Mouse (Mus musculus) G1E (cell line): ENCODE results near the gene Tbx19. TPM values are rescaled to one million over a fixed set of nuclear protein-coding genes. Genes with fewer than 3 reads are reported as not detected.

Experiments used
- ATAC-seq: 2 replicates; pipeline ENCODE4 v1.8.0; 2016; ENCODE audit warnings: mild to moderate bottlenecking; ENCODE audit not compliant: insufficient number of reproducible peaks, poor library complexity, low FRiP score, severe bottlenecking; ENCODE audit errors: extremely low read depth
- DNase-seq: peaks from one replicate; pipeline ENCODE4 v3.0.0; 2012; ENCODE audit warnings: low spot score
- H3K27me3 ChIP-seq: 2 replicates; pipeline ENCODE4 v1.6.1; 2012; ENCODE audit warnings: mild to moderate bottlenecking, low read length, inconsistent platforms; ENCODE audit not compliant: insufficient read depth
- H3K36me3 ChIP-seq: replicated peaks from 2 replicates; pipeline ENCODE3; 2012; ENCODE audit warnings: mild to moderate bottlenecking, inconsistent platforms
- H3K4me1 ChIP-seq: 2 replicates; pipeline ENCODE4 v1.6.1; 2012; ENCODE audit warnings: low read depth, low read length, inconsistent platforms, mixed read lengths; ENCODE audit not compliant: insufficient read depth
- H3K4me3 ChIP-seq: 2 replicates; pipeline ENCODE4 v1.5.1; 2012; ENCODE audit warnings: low read depth, mild to moderate bottlenecking, inconsistent platforms, low read length, moderate library complexity, mixed read lengths
- H3K9me3 ChIP-seq: replicated peaks from 2 replicates; pipeline ENCODE4 v1.6.1; 2012; ENCODE audit warnings: inconsistent platforms
- CTCF ChIP-seq: IDR thresholded peaks from 2 replicates; pipeline ENCODE4 v1.5.1; 2012; ENCODE audit warnings: low read depth, low read length, inconsistent platforms, mixed read lengths
- GATA1 ChIP-seq: IDR thresholded peaks from 2 replicates; pipeline ENCODE4 v1.6.1; 2012; ENCODE audit warnings: borderline replicate concordance, low read length, inconsistent platforms, mixed read lengths
- GATA2 ChIP-seq: IDR thresholded peaks from 2 replicates; pipeline ENCODE4 v1.6.1; 2012; ENCODE audit warnings: low read depth, low read length, inconsistent platforms, borderline replicate concordance
- POLR2AphosphoS5 ChIP-seq: IDR thresholded peaks from 2 replicates; pipeline ENCODE4 v1.6.1; 2012; ENCODE audit warnings: low read depth, low read length, inconsistent platforms; ENCODE audit not compliant: insufficient replicate concordance
- TAL1 ChIP-seq: conservative IDR thresholded peaks from 2 replicates; pipeline ENCODE4 v1.6.1; 2012; ENCODE audit warnings: low read depth, low read length, inconsistent platforms, mixed read lengths
- polyA plus RNA-seq: library from polyadenylated mRNA; stranded (reverse); fragments of >175 nt; gene quantifications from 2 replicates; pipeline ENCODE4 v1.2.3, GENCODE M21; 2012
- total RNA-seq, 2 experiments: library from RNA; stranded (forward) in 1 of 2; stranded (reverse) in 1 of 2; fragments of 200-1000 nt in 1 of 2; fragments of >200 nt in 1 of 2; fragmentation: Nextera tagmentation in 1 of 2; gene quantifications; 2 replicates each; pipeline ENCODE4 v1.2.3; 2014 to 2017

Gene Tbx19
- total and polyA plus RNA-seq, 3 experiments: not detected

DNA sequence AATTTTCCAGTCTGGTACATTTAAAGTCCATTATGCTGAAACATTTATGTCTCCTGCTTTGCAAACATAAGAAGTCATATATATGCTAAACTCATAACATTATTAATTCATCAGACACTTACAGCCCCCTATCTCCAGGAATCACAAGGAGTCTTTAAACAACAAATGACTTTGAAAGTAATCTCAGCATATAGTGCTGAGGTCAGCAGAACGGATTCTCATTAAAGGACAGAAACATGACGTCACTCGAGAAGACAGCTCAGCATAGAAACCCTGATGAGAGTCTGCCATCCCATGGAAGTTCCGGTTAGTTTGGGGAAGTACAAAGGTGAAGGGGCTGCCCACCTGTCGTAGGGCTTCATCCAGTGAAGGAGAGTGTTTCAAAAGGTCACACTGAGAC, 31.0 kb downstream of the Tbx19 start:
- peaks cover 8% of the 10 kb centered on the region for H3K4me1 ChIP-seq
- ATAC-seq: no peak
- no peaks in the 10 kb centered on the region for H3K9me3 ChIP-seq
- no peak overlapping the region for H3K4me3 ChIP-seq
- no peak for DNase-seq
- no peaks in the 10 kb centered on the region for H3K36me3 ChIP-seq
- H3K27me3 ChIP-seq: no peaks in the 10 kb centered on the region
- TF ChIP-seq GATA2: no peak
- no peak for TF ChIP-seq TAL1
- no peak for TF ChIP-seq CTCF
- TF ChIP-seq POLR2AphosphoS5: no peak
- no peak for TF ChIP-seq GATA1

DNA sequence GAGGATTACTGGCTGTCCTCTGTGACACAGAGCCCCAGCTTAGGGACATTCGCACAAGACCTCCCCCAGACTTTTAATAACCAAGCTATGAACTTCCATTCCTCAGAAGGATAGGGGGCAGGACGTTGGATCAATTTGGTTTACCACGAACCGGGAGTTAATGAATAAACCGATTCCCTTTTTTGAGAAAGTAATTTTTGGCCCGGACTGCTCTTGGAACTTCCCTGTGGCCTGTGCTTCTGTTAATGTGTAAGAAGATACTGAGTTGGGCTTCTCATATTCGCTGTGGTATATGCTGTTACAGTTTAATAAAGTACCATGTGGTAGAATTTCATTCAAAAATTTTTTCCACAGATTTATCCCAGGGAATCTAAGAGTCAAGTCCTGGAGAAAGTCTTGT, 39.5 kb downstream of the Tbx19 start:
- TF ChIP-seq CTCF: no peak
- no peak for TF ChIP-seq GATA2
- no peak for TF ChIP-seq TAL1
- TF ChIP-seq GATA1: no peak
- TF ChIP-seq POLR2AphosphoS5: no peak
- DNase-seq (no peak), ATAC-seq (no peak)
- H3K36me3 ChIP-seq: no peaks in the 10 kb centered on the region
- H3K4me3 ChIP-seq: no peak overlapping the region
- no peaks in the 10 kb centered on the region for H3K4me1 ChIP-seq
- peaks cover 7% of the 10 kb centered on the region for H3K27me3 ChIP-seq
- no peaks in the 10 kb centered on the region for H3K9me3 ChIP-seq

DNA sequence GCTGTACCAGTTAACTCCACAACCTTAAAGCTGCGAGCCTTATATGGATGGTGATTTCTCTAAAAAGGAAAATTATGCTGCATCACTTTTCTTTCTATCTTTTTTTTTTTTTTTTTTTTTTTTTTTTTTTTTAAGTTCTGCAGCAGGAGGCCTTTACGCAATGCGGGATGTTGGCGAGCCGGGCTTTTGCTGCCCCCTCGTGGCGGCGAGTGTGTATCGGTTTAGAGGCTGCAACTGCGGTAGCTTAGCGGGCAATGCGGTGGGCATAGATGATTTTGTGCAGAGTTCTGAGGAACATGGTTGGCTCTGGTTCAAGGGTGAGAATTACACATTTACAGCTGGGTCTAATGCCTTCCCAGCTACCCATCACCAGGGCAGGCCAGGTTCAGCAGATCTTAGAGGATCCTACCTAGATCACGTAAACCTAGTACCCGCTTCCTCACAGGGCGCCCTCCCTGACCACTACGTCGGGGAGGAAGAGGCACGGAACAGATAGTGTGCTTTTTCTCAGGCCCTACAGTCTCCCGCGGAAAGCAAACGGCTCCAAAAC, 40.1 kb downstream of the Tbx19 start:
- Histone ChIP-seq H3K4me3 (no peak overlapping the region), H3K9me3 (no peaks in the 10 kb centered on the region), H3K27me3 (peaks cover 7% of the 10 kb centered on the region), H3K4me1 (no peaks in the 10 kb centered on the region), H3K36me3 (no peaks in the 10 kb centered on the region)
- TF ChIP-seq TAL1 (no peak), GATA2 (no peak), CTCF (0 out of 2 replicates have a peak, but pooled peaks have one; percentile 32), POLR2AphosphoS5 (no peak), GATA1 (no peak)
- DNase-seq (peak; percentile 16), ATAC-seq (peak; percentile 37; the same call in 1 of the 2 replicates)

DNA sequence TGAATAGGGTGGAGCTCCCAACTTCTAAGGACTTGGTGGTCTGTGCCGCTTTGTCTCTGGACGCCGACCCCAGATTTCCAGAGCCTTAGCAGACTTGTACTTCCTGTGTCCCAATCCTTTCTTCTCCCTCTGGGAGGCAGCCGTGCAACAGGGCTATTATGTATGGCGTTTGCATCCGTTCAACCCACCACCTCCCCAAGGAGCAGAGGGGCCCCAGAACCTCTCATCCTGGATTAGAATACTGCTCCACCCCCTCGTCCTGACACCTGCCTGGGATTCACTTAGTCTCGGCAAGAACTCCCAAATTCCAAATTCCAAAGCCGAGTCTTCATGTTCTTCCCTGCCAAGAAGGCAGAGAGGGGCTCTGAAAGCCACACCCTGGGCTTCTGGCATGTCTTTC, 40.8 kb downstream of the Tbx19 start:
- no peaks in the 10 kb centered on the region for H3K9me3 ChIP-seq
- no peaks in the 10 kb centered on the region for H3K36me3 ChIP-seq
- H3K4me1 ChIP-seq: no peaks in the 10 kb centered on the region
- TF ChIP-seq POLR2AphosphoS5 (no peak), GATA1 (no peak), GATA2 (no peak), TAL1 (no peak), CTCF (no peak)
- ATAC-seq (no peak), DNase-seq (no peak)
- no peak overlapping the region for H3K4me3 ChIP-seq
- peaks cover 7% of the 10 kb centered on the region for H3K27me3 ChIP-seq

DNA sequence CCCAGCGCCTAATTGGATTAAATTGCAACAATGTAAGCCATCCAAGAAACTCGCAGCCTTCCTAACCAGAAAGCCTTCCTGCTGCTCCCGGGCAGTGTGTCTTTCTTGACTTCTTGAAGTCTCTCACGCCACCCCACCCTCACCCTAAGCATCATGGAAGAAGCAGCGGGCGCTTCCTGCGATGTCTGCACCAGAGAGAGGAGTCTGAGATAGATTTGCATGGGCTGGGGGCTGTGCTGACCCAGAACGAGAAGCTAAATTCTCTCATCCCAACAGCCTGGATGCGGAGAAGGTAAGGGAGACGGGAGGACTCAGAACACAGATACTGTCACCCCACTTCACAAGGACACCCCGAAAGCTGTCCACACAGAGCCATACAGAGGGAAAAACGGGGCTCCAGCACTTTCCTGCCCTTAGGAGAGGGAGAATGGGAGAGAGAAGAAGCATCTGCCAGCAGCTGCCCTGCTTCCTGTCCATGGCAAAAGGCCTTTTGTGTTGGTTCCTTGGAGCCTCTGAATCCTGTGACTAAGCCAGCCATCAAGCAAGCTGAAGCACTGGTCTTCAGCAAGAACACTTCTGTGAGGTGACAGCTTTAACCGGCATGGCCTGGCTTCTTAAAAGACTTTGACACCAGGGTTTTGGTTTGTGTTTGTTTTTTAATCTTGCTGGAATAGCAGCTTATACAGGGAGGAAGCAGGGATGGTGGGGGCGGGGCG, 41.4 kb downstream of the Tbx19 start:
- peaks cover 7% of the 10 kb centered on the region for H3K27me3 ChIP-seq
- ATAC-seq (no peak), DNase-seq (no peak)
- H3K9me3 ChIP-seq: no peaks in the 10 kb centered on the region
- no peak overlapping the region for H3K4me3 ChIP-seq
- H3K36me3 ChIP-seq: no peaks in the 10 kb centered on the region
- no peaks in the 10 kb centered on the region for H3K4me1 ChIP-seq
- TF ChIP-seq GATA1 (no peak), TAL1 (no peak), POLR2AphosphoS5 (no peak), CTCF (no peak), GATA2 (no peak)

DNA sequence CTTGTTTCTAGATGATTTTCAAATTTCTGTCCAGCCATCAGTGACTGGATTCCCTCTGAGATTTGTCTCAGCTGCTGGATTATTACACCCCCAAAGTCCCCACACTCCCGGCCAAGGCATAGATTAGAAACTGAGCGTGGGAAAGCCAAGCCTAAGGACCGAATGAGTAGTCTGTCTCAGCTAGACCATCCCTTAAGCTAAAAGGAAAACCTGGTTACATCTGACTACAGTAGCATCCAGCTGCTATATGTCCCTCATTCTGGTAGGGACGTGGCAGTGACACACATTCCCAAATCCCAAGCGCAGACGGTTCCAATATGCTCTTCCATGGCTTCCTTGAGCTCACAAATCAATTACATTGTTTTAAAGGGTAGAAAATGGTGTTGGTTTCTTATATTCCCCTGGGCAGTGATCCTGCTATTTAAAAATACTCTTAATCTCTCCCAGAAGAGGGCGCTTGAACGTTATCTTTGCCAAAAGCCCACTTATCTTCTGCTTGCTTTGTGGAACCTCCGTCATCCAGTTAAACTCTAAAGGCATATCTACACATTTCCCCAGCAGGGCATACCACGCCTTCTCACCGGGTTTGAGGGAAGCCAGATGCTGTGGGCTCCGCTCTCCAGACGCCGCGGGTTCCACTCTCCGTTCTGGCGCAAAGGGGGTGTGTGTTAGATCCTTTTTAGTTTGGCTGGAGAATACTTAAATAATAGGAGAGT, 46.0 kb downstream of the Tbx19 start:
- no peaks in the 10 kb centered on the region for H3K4me1 ChIP-seq
- H3K27me3 ChIP-seq: peaks cover 7% of the 10 kb centered on the region
- no peak overlapping the region for H3K4me3 ChIP-seq
- no peaks in the 10 kb centered on the region for H3K9me3 ChIP-seq
- ATAC-seq (no peak), DNase-seq (no peak)
- TF ChIP-seq POLR2AphosphoS5 (no peak), GATA1 (no peak), CTCF (no peak), GATA2 (no peak), TAL1 (no peak)
- H3K36me3 ChIP-seq: no peaks in the 10 kb centered on the region

DNA sequence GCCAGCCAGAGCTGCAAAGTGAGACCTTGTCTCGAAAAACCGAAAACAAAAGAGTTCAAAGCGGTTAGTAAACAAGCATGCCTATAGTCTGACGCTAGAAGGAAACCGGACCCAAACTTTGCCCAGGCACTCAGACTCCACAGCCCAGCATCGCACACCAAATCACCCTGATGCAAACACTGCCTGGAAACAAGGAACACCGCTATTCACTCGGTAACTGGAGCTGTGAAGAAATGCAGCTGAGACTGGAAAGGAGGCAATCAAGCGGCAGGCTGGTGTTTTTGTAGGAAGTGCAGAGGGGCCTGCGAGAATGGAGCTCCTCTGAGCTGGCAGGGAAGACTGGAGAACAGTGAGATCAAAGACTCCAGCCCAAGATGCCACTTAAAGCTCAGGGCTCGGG, 46.9 kb downstream of the Tbx19 start:
- no peaks in the 10 kb centered on the region for H3K9me3 ChIP-seq
- no peaks in the 10 kb centered on the region for H3K36me3 ChIP-seq
- DNase-seq (no peak), ATAC-seq (no peak)
- no peaks in the 10 kb centered on the region for H3K4me1 ChIP-seq
- no peak overlapping the region for H3K4me3 ChIP-seq
- TF ChIP-seq POLR2AphosphoS5 (no peak), CTCF (no peak), GATA1 (no peak), GATA2 (no peak), TAL1 (no peak)
- H3K27me3 ChIP-seq: 0 out of 2 replicates have a peak, but pooled peaks cover 4% of the 10 kb centered on the region
